Mouse (Mus musculus): ENCODE results near the gene Mrps12.

DNA sequence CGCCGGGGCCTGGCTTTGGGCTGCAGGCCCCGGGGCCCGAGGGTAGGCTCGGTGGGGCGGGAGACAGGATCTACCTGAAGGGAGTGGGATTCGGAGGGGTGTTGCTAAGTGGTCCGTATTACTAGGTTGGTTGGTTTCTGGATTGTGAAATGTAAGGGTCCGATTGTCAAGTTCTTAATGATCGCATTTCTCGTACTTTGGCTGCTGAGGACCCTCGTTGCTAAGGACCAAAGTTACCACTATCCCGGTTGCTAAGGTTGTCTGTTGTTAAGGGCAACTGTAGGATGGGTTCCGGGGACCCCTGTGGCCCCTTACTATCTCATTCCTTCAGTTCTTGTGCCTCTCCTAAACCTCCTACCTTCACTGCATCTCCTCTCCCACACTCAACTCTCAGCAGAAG, 25.3 kb upstream of the Mrps12 start:
- no peak for TF ChIP-seq CTCF (IDR thresholded peaks at IDR 0.05)
- TF ChIP-seq EP300 (IDR thresholded peaks at IDR 0.05): no peak
